Mouse (Mus musculus) thymus, adult 2 months (tissue): ENCODE measurements around the gene Unc80.

Source experiments
- CTCF ChIP-seq: fragments of 200-500 bp; IDR thresholded peaks from 2 replicates; pipeline ENCODE4 v1.5.1; 2012; ENCODE audit warnings: mild to moderate bottlenecking, control low read depth, low read length, moderate library complexity, borderline replicate concordance; ENCODE audit not compliant: control insufficient read depth, poor library complexity, insufficient read depth; ENCODE audit errors: extremely low read depth
- POLR2A ChIP-seq: fragments of 200-500 bp; IDR thresholded peaks from 2 replicates; pipeline ENCODE4 v1.6.1; 2012; ENCODE audit warnings: mild to moderate bottlenecking, low read length, control low read depth, moderate library complexity; ENCODE audit not compliant: control insufficient read depth, poor library complexity, insufficient read depth; ENCODE audit errors: extremely low read depth

GRCm38 (mm10) chr1:66449471-66449870 lies 18.7 kb upstream of the Unc80 start:
- TF ChIP-seq CTCF (no peak), POLR2A (no peak)
